Mouse (Mus musculus): Measurements from ENCODE around the gene 9930021J03Rik.

9930021J03Rik gene

GRCm38 (mm10) chr19:29805101-29805916 lies 480 bp downstream of the 9930021J03Rik start:
- peak; percentile 77 for DNase-seq

GRCm38 (mm10) chr19:29803946-29804345 lies 1.8 kb downstream of the 9930021J03Rik start:
- DNase-seq: no peak

GRCm38 (mm10) chr19:29797371-29797770 lies 8.4 kb downstream of the 9930021J03Rik start:
- DNase-seq: no peak

GRCm38 (mm10) chr19:29787997-29788396 lies 17.8 kb downstream of the 9930021J03Rik start:
- DNase-seq: no peak

- DNase-seq: no peak
Observed at GRCm38 (mm10) chr19:29782914-29783313, 22.9 kb downstream of the 9930021J03Rik start.

GRCm38 (mm10) chr19:29753939-29754338 lies 51.9 kb downstream of the 9930021J03Rik start:
- no peak for DNase-seq

GRCm38 (mm10) chr19:29750994-29751393 lies 54.8 kb downstream of the 9930021J03Rik start:
- no peak for DNase-seq

- no peak for DNase-seq
Observed at GRCm38 (mm10) chr19:29743531-29743930, 62.3 kb downstream of the 9930021J03Rik start.

GRCm38 (mm10) chr19:29740661-29741060 lies 65.1 kb downstream of the 9930021J03Rik start:
- no peak for DNase-seq

- DNase-seq: no peak
Observed at GRCm38 (mm10) chr19:29739608-29740007, 66.2 kb downstream of the 9930021J03Rik start.

- no peak for DNase-seq
Observed at GRCm38 (mm10) chr19:29735421-29735820, 70.4 kb downstream of the 9930021J03Rik start.

GRCm38 (mm10) chr19:29718476-29718875 lies 87.3 kb downstream of the 9930021J03Rik start:
- no peak for DNase-seq

GRCm38 (mm10) chr19:29717854-29718253 lies 87.9 kb downstream of the 9930021J03Rik start:
- DNase-seq: no peak

GRCm38 (mm10) chr19:29713451-29713850 lies 92.3 kb downstream of the 9930021J03Rik start:
- DNase-seq: no peak

GRCm38 (mm10) chr19:29709461-29709860 lies 96.3 kb downstream of the 9930021J03Rik start:
- no peak for DNase-seq

- DNase-seq: no peak
Observed at GRCm38 (mm10) chr19:29708461-29708860, 97.3 kb downstream of the 9930021J03Rik start.

- no peak for DNase-seq
Observed at GRCm38 (mm10) chr19:29708003-29708402, 97.8 kb downstream of the 9930021J03Rik start.

- DNase-seq: no peak
Observed at GRCm38 (mm10) chr19:29707314-29707898, 98.4 kb downstream of the 9930021J03Rik start.

GRCm38 (mm10) chr19:29704436-29704835 lies 101.4 kb downstream of the 9930021J03Rik start:
- DNase-seq: no peak

GRCm38 (mm10) chr19:29701707-29702106 lies 104.1 kb downstream of the 9930021J03Rik start:
- DNase-seq: no peak

GRCm38 (mm10) chr19:29697245-29697874 lies 108.4 kb downstream of the 9930021J03Rik start, which contains the start of gene Mlana:
Mlana (plus strand) TSS chr19:29697824.
- DNase-seq: peak; percentile 23 to 45

- no peak for DNase-seq
Observed at GRCm38 (mm10) chr19:29696840-29697239, 108.9 kb downstream of the 9930021J03Rik start.

- DNase-seq: no peak
Observed at GRCm38 (mm10) chr19:29696309-29696708, 109.5 kb downstream of the 9930021J03Rik start.

- DNase-seq: no peak
Observed at GRCm38 (mm10) chr19:29695071-29695470, 110.7 kb downstream of the 9930021J03Rik start.
